Mouse (Mus musculus) CH12.LX (cell line): Measurements from ENCODE around the gene Igsf21. TPM values are rescaled to one million over a fixed set of nuclear protein-coding genes. Genes with fewer than 3 reads are reported as not detected.

ENCODE experiments used
- DNase-seq: peaks from one replicate; pipeline ENCODE4 v3.0.0-alpha.2; 2013; ENCODE audit errors: extremely low read depth
- H3K27ac ChIP-seq: 2 replicates; pipeline ENCODE4 v1.5.1; 2012; ENCODE audit warnings: low read depth, mild to moderate bottlenecking, control low read depth, moderate library complexity; ENCODE audit not compliant: insufficient read depth
- H3K27me3 ChIP-seq: replicated peaks from 2 replicates; pipeline ENCODE3; 2012; ENCODE audit warnings: inconsistent platforms
- H3K36me3 ChIP-seq, 2 experiments: replicated peaks in 1 of 2; 2 replicates each; pipeline versions ENCODE3 to v1.6.1; 2012; ENCODE audit warnings: inconsistent platforms in 1 of 2, low read length in 1 of 2, mild to moderate bottlenecking in 1 of 2, mixed read lengths in 1 of 2, moderate library complexity in 1 of 2; ENCODE audit not compliant: control insufficient read depth in 1 of 2, insufficient read depth in 1 of 2
- H3K4me1 ChIP-seq, 2 experiments: 2 replicates each; pipeline ENCODE4 v1.6.1; 2012; ENCODE audit warnings: inconsistent platforms in 1 of 2, moderate library complexity in 1 of 2; ENCODE audit not compliant: insufficient read depth in 2 of 2, control insufficient read depth in 1 of 2
- H3K4me2 ChIP-seq: 2 replicates; pipeline ENCODE4 v1.6.1; 2012; ENCODE audit warnings: low read depth, mild to moderate bottlenecking, control low read depth; ENCODE audit not compliant: poor library complexity, insufficient read depth, severe bottlenecking
- H3K4me3 ChIP-seq, 3 experiments: fragments of 150-350 bp in 1 of 3; sonication (generic) in 1 of 3; replicated peaks in 1 of 3; 2 replicates each; pipeline versions ENCODE3 to v1.5.1; 2011 to 2012; ENCODE audit warnings: low read depth in 2 of 3, low read length in 2 of 3, mild to moderate bottlenecking in 2 of 3, moderate library complexity in 2 of 3, control low read depth in 1 of 3, improper control_type of control experiment in 1 of 3, inconsistent platforms in 1 of 3, mixed read lengths in 1 of 3; ENCODE audit not compliant: poor library complexity in 1 of 3
- H3K79me2 ChIP-seq: replicated peaks from 2 replicates; pipeline ENCODE4 v1.6.1; 2012; ENCODE audit warnings: mild to moderate bottlenecking, moderate library complexity; ENCODE audit not compliant: control insufficient read depth, poor library complexity, insufficient read depth, severe bottlenecking; ENCODE audit errors: extremely low read depth
- H3K9ac ChIP-seq: 2 replicates; pipeline ENCODE4 v1.6.1; 2012; ENCODE audit warnings: low read depth, mild to moderate bottlenecking, control low read depth, moderate library complexity; ENCODE audit not compliant: insufficient read depth
- H3K9me3 ChIP-seq: replicated peaks from 2 replicates; pipeline ENCODE3; 2012; ENCODE audit warnings: low read length, inconsistent platforms, mixed read lengths
- CHD1 ChIP-seq: IDR thresholded peaks from 2 replicates; pipeline ENCODE4 v1.6.1; 2012; ENCODE audit warnings: low read depth, low read length, improper control_type of control experiment, inconsistent platforms
- CHD2 ChIP-seq: IDR thresholded peaks from 2 replicates; pipeline ENCODE4 v1.6.1; 2011; ENCODE audit warnings: low read length, improper control_type of control experiment
- E2F4 ChIP-seq: IDR thresholded peaks from 2 replicates; pipeline ENCODE4 v1.6.1; 2011; ENCODE audit warnings: low read depth, low read length, improper control_type of control experiment; ENCODE audit not compliant: insufficient replicate concordance
- ELF1 ChIP-seq: IDR thresholded peaks from 2 replicates; pipeline ENCODE4 v1.6.1; 2014; ENCODE audit warnings: low read depth, mild to moderate bottlenecking, inconsistent platforms, low read length, improper control_type of control experiment
- EP300 ChIP-seq: IDR thresholded peaks from 2 replicates; pipeline ENCODE4 v1.6.1; 2011; ENCODE audit warnings: low read length, improper control_type of control experiment
- GABPA ChIP-seq: IDR thresholded peaks from 2 replicates; pipeline ENCODE4 v1.6.1; 2012; ENCODE audit warnings: low read depth, low read length, improper control_type of control experiment, inconsistent platforms; ENCODE audit not compliant: insufficient replicate concordance
- HCFC1 ChIP-seq: IDR thresholded peaks from 2 replicates; pipeline ENCODE4 v1.6.1; 2012; ENCODE audit warnings: low read depth, mild to moderate bottlenecking, inconsistent platforms, low read length, improper control_type of control experiment
- KAT2A ChIP-seq: IDR thresholded peaks from 2 replicates; pipeline ENCODE4 v1.6.1; 2012; ENCODE audit warnings: low read length, improper control_type of control experiment, inconsistent platforms; ENCODE audit not compliant: insufficient replicate concordance
- MAFK ChIP-seq: IDR thresholded peaks from 2 replicates; pipeline ENCODE4 v1.6.1; 2011; ENCODE audit warnings: low read length, improper control_type of control experiment; ENCODE audit not compliant: insufficient replicate concordance
- MEF2A ChIP-seq: IDR thresholded peaks from 2 replicates; pipeline ENCODE4 v1.6.1; 2014; ENCODE audit warnings: low read depth, mild to moderate bottlenecking, inconsistent platforms, low read length, improper control_type of control experiment, borderline replicate concordance
- MXI1 ChIP-seq: IDR thresholded peaks from 2 replicates; pipeline ENCODE4 v1.6.1; 2011; ENCODE audit warnings: mild to moderate bottlenecking, low read depth, low read length, improper control_type of control experiment
- MYC ChIP-seq: IDR thresholded peaks from 2 replicates; pipeline ENCODE4 v1.6.1; 2011; ENCODE audit warnings: low read depth, mild to moderate bottlenecking, improper control_type of control experiment, low read length
- POLR2A ChIP-seq: IDR thresholded peaks from 2 replicates; pipeline ENCODE4 v1.6.1; 2011; ENCODE audit warnings: low read depth, mild to moderate bottlenecking, improper control_type of control experiment, low read length
- TCF12 ChIP-seq: IDR thresholded peaks from 2 replicates; pipeline ENCODE4 v1.6.1; 2014; ENCODE audit warnings: low read depth, mild to moderate bottlenecking, inconsistent platforms, low read length, improper control_type of control experiment
- UBTF ChIP-seq: IDR thresholded peaks from 2 replicates; pipeline ENCODE4 v1.6.1; 2012; ENCODE audit warnings: low read depth, mild to moderate bottlenecking, inconsistent platforms, low read length, improper control_type of control experiment, moderate library complexity
- USF1 ChIP-seq: IDR thresholded peaks from 2 replicates; pipeline ENCODE4 v1.6.1; 2014; ENCODE audit warnings: low read depth, mild to moderate bottlenecking, inconsistent platforms, low read length, improper control_type of control experiment
- ZMIZ1 ChIP-seq: IDR thresholded peaks from 2 replicates; pipeline ENCODE4 v1.6.1; 2012; ENCODE audit warnings: low read depth, mild to moderate bottlenecking, inconsistent platforms, low read length, improper control_type of control experiment
- ZNF384 ChIP-seq: IDR thresholded peaks from 2 replicates; pipeline ENCODE4 v1.6.1; 2012; ENCODE audit warnings: low read depth, low read length, improper control_type of control experiment, inconsistent platforms
- dilution Hi-C: fragments of 300-500 bp; cut with MboI; formaldehyde crosslinking; loops from 2 replicates; pipeline ENCODE4 v1.14.3; 2020; ENCODE audit warnings: low sequenced_read_pairs; ENCODE audit not compliant: extremely low pct_unique_long_range_greater_than_20kb, extremely low pct_ligation_motif_present
- in situ Hi-C: fragments of 300-500 bp; cut with MboI; formaldehyde crosslinking; loops from 3 replicates; pipeline ENCODE4 v1.14.3; 2019; ENCODE audit warnings: low sequenced_read_pairs, low pct_ligation_motif_present, low pct_unique_long_range_greater_than_20kb, mixed read lengths
- polyA plus RNA-seq: library from polyadenylated mRNA; unstranded; fragments of >175 nt; gene quantifications from 2 replicates; pipeline ENCODE4 v1.2.1, GENCODE M21; 2012; ENCODE audit warnings: low read depth; ENCODE audit not compliant: insufficient read length
- total RNA-seq, 2 experiments: library from RNA; depleted of rRNA; stranded (reverse); fragments of 300-350 nt in 1 of 2; fragments of >200 nt in 1 of 2; gene quantifications; 2 replicates each; pipeline ENCODE4 v1.2.3; 2012 to 2014

The Igsf21 gene
- total and polyA plus RNA-seq, 3 experiments, result not detected

DNA sequence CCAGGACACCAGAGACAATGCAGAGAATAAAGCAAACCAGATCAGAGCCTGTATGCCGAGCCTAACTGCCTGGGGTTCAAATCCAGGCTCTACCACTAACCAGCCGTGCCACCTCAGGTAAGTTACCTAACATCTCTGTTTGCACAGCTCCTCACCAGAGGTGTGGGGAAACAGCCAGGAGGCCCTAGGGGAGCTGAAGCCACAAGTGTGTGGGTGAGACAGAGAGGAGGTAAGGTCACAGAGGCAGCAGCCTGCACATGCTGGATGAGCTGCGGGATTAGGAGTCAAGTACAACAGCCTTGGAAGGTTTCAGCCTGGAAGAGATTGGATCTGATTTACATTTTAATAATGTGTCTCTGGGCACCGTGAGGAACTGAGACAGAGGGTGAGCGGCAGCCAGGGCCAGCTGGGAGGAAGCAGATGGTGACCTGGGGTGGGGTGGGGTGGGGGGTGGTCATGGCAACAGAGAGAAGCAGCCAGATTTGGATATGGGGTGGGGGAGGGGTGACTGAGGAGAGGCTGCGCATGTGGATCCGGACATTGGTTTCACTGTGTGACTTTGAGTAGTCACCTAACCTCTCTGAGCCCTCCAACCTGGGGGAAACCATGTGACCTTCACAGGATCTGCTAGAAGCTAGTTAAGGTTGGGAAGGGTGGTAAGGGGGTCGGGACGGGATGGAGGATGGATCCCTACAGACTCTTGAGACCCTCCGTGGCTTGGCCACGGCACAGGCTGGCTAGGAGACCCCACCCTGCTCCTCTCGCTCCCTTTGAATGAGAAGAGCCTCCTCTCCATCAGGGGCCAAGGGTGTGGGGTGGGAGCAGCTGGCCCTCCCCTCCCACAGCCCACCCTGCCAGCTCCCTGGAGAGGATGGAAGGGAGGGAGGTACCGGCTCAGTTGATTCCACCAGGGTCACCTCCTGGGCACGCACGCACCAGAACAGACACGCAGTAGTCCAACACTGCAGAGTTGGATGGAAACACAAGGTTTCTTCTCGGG lies 27.4 kb downstream of the Igsf21 start:
- no peak for DNase-seq
- Histone ChIP-seq H3K9ac (no peak overlapping the region), H3K36me3 (no peaks in the 10 kb centered on the region), H3K4me2 (no peak overlapping the region), H3K27me3 (peaks cover 40% of the 10 kb centered on the region), H3K4me3 (no peak overlapping the region), H3K79me2 (no peaks in the 10 kb centered on the region), H3K4me1 (no peaks in the 10 kb centered on the region), H3K9me3 (no peaks in the 10 kb centered on the region), H3K27ac (no peak overlapping the region)
- in situ Hi-C loops, result no loop called here
- TF ChIP-seq UBTF, result no peak
- no peak for TF ChIP-seq USF1
- no peak for TF ChIP-seq MXI1
- no peak for TF ChIP-seq POLR2A
- no peak for TF ChIP-seq CHD1
- no peak for TF ChIP-seq GABPA
- no peak for TF ChIP-seq ELF1
- no peak for TF ChIP-seq MAFK
- TF ChIP-seq E2F4, result no peak
- TF ChIP-seq CHD2, result no peak
- dilution Hi-C loops, result no loop called here

DNA sequence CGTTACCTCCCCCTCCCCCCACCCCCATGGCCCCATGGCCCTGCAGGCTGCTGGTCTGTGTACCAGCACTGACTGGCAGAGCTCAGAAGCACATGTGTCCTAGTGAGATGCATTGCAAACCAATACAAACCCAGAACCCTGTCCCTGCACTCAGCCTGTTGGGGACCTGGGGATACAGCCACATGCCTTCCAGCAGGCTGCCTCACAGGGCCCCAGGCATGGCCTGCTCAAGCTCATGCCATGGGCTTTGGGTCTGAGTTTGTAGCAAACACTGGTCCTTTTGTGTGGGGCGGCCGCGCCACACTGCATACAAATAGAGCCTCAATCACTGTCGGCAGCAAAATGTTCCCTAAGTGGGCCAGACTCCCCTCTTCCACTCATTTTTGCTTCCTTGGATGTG lies 28.2 kb downstream of the Igsf21 start:
- peaks cover 37% of the 10 kb centered on the region for H3K27me3 ChIP-seq
- TF ChIP-seq MEF2A, result no peak
- TF ChIP-seq EP300, result no peak
- TF ChIP-seq KAT2A, result no peak
- no peak for TF ChIP-seq TCF12
- TF ChIP-seq MYC, result no peak
- no peak for TF ChIP-seq ZMIZ1
- no peak for TF ChIP-seq UBTF
- TF ChIP-seq POLR2A, result no peak
- TF ChIP-seq HCFC1, result no peak
- TF ChIP-seq ZNF384, result no peak
- no peaks in the 10 kb centered on the region for H3K36me3 ChIP-seq
- H3K79me2 ChIP-seq, result no peaks in the 10 kb centered on the region
- in situ Hi-C loops (no loop called here), dilution Hi-C loops (no loop called here)
- no peak for DNase-seq
- no peaks in the 10 kb centered on the region for H3K4me1 ChIP-seq
- H3K9me3 ChIP-seq, result no peaks in the 10 kb centered on the region
- H3K27ac ChIP-seq, result no peak overlapping the region
- no peak overlapping the region for H3K4me2 ChIP-seq
- no peak overlapping the region for H3K4me3 ChIP-seq
- no peak overlapping the region for H3K9ac ChIP-seq
